8 mouse cellular contexts compared by ENCODE assay signal in genomic region chr19:5925311-5925855, GRCm38 (mm10). TPM values are rescaled to one million over a fixed set of nuclear protein-coding genes. Genes with fewer than 3 reads are reported as not detected.
DNase-seq lines count a peak whose midpoint lies in the region; ATAC-seq and TF ChIP-seq lines count a peak whose summit lies in the region.

No protein-coding gene starts in this region.

- peak overlapping the region; percentile 92 for H3K4me2 ChIP-seq in forebrain, embryonic 15.5 days (replicated peaks)
- peak overlapping the region; percentile 96 for H3K4me2 ChIP-seq in liver, embryonic 12.5 days

- peak overlapping the region; percentile 96 for H3K27ac ChIP-seq in gastrocnemius, adult 2 months
- H3K27ac ChIP-seq in forebrain, embryonic 15.5 days (replicated peaks), result peak overlapping the region; percentile 67; the same call in 1 of the 2 replicates
- H3K27ac ChIP-seq in liver, embryonic 12.5 days, result peak overlapping the region; percentile 22; the same call in 1 of the 2 replicates

- TF ChIP-seq CTCF in gastrocnemius, adult 2 months (IDR thresholded peaks at IDR 0.05), result no peak
- TF ChIP-seq CTCF in C2C12 (IDR thresholded peaks at IDR 0.05; ENCODE audit: control insufficient read depth, insufficient read depth, insufficient read length), result no peak

- H3ac ChIP-seq in C2C12 (ENCODE audit: control insufficient read depth, insufficient read length, low read depth), result peak overlapping the region; percentile 16

- H3K9me3 ChIP-seq in forebrain, embryonic 15.5 days, result no peaks in the 10 kb centered on the region
- no peaks in the 10 kb centered on the region for H3K9me3 ChIP-seq in liver, embryonic 12.5 days (replicated peaks)

- no peaks in the 10 kb centered on the region for H3K36me3 ChIP-seq in C2C12 (ENCODE audit: control insufficient read depth, insufficient read depth)
- no peaks in the 10 kb centered on the region for H3K36me3 ChIP-seq in forebrain, embryonic 15.5 days
- H3K36me3 ChIP-seq in liver, embryonic 12.5 days, result no peaks in the 10 kb centered on the region

- peaks cover 28% of the 10 kb centered on the region for H3K4me1 ChIP-seq in forebrain, embryonic 15.5 days
- peaks cover 75% of the 10 kb centered on the region for H3K4me1 ChIP-seq in liver, embryonic 12.5 days

- intact Hi-C loops in gastrocnemius, adult 2 months (cut with DNase I), result loop anchor here (2.0 kb wide), 1 partner anchor 15 kb away; no protein-coding TSS in a partner anchor

- H3K9ac ChIP-seq in forebrain, embryonic 15.5 days (replicated peaks), result peak overlapping the region; percentile 61
- no peak overlapping the region for H3K9ac ChIP-seq in liver, embryonic 12.5 days

- H3K79me3 ChIP-seq in C2C12 (ENCODE audit: low read depth), result no peaks in the 10 kb centered on the region

- no peak for ATAC-seq in forebrain, embryonic 15.5 days (replicated peaks)
- ATAC-seq in liver, embryonic 12.5 days, result no peak

- no peaks in the 10 kb centered on the region for H3K27me3 ChIP-seq in C2C12 (ENCODE audit: control insufficient read depth, insufficient read depth, insufficient read length)
- no peaks in the 10 kb centered on the region for H3K27me3 ChIP-seq in forebrain, embryonic 15.5 days
- peaks cover 35% of the 10 kb centered on the region for H3K27me3 ChIP-seq in liver, embryonic 12.5 days (replicated peaks)

- DNase-seq in gastrocnemius, adult 2 months, result peak; percentile 11
- no peak for DNase-seq in gastrocnemius, postnatal 10 days
- DNase-seq in thymus, postnatal 14 days, result no peak
- no peak for DNase-seq in thymus, postnatal 4 days
- no peak for DNase-seq in embryo, embryonic 10.5 days (ENCODE audit: low spot score)

- H3K4me3 ChIP-seq in gastrocnemius, adult 2 months, result peak overlapping the region; percentile 92
- H3K4me3 ChIP-seq in C2C12 (ENCODE audit: insufficient read depth, poor library complexity, severe bottlenecking), result peak overlapping the region; percentile 46
- H3K4me3 ChIP-seq in forebrain, embryonic 15.5 days, result peak overlapping the region; percentile 65
- H3K4me3 ChIP-seq in liver, embryonic 12.5 days, result peak overlapping the region; percentile 66; the same call in 1 of the 2 replicates

- H3K79me2 ChIP-seq in C2C12 (ENCODE audit: control insufficient read depth, insufficient read depth), result peaks cover 6% of the 10 kb centered on the region

- 27% methylated on average over 11 of the region's 11 CpGs for WGBS in forebrain, embryonic 15.5 days
- WGBS in liver, embryonic 12.5 days (ENCODE audit: insufficient replicate concordance), result 31% methylated on average over 11 of the region's 11 CpGs

TF ChIP-seq in C2C12, 6 proteins besides CTCF, POLR2A, EP300 and RAD21:
- no peak for TF ChIP-seq FOSL1 (IDR thresholded peaks at IDR 0.05; ENCODE audit: insufficient read depth, low read length, poor library complexity, severe bottlenecking)
- no peak for TF ChIP-seq USF1 (IDR thresholded peaks at IDR 0.05; ENCODE audit: low read depth)
- TF ChIP-seq MYOD1 (IDR thresholded peaks at IDR 0.05; ENCODE audit: control insufficient read depth, insufficient read length, low read depth), result no peak
- TF ChIP-seq MAX (IDR thresholded peaks at IDR 0.05), result no peak
- no peak for TF ChIP-seq CEBPB (IDR thresholded peaks at IDR 0.05; ENCODE audit: low read depth)
- no peak for TF ChIP-seq MYOG (IDR thresholded peaks at IDR 0.05; ENCODE audit: control insufficient read depth, extremely low read depth, insufficient read length)

RNA-seq across cellular contexts. Expression of gene Cdc42ep2, which starts 0.8 kb away (rescaled TPM):
- 10 to 100 TPM in 1 of 2 experiments, 1 to 10 TPM in 1; 8.2 to 14.3 TPM for total RNA-seq in gastrocnemius, adult 2 months (2021)
- 10 to 100 TPM; 16.6 to 20.9 TPM for total RNA-seq in gastrocnemius, postnatal 10 days (2021)
- polyA plus RNA-seq in C2C12 (2012; fragmentation: generic; extraction: Trizol), result 3.6 TPM
- 9.1 and 10.1 TPM in 2 replicates for polyA plus RNA-seq in forebrain, embryonic 15.5 days (2015; fragmentation: Nextera tagmentation; extraction: Ambion mirVana)
- 3.4 and 3.6 TPM in 2 replicates for polyA plus RNA-seq in liver, embryonic 12.5 days (2016; fragmentation: Nextera tagmentation; extraction: Ambion mirVana)

RNA-seq across cellular contexts. Expression of gene Dpf2, which starts 12.6 kb away (rescaled TPM):
- 10 to 100 TPM; 87.8 to 88.4 TPM for total RNA-seq in gastrocnemius, adult 2 months (2021)
- total RNA-seq in gastrocnemius, postnatal 10 days (2021), result 10 to 100 TPM; 86.8 to 90.9 TPM
- polyA plus RNA-seq in C2C12 (2012; fragmentation: generic; extraction: Trizol), result 69.3 TPM
- polyA plus RNA-seq in forebrain, embryonic 15.5 days (2015; fragmentation: Nextera tagmentation; extraction: Ambion mirVana), result 120 and 137 TPM in 2 replicates
- polyA plus RNA-seq in liver, embryonic 12.5 days (2016; fragmentation: Nextera tagmentation; extraction: Ambion mirVana), result 73.2 and 74.9 TPM in 2 replicates

RNA-seq across cellular contexts. Expression of gene Tigd3, which starts 31.4 kb away (rescaled TPM):
- under 1 TPM; 0.10 to 0.20 TPM for total RNA-seq in gastrocnemius, adult 2 months (2021)
- under 1 TPM; 0.82 to 0.95 TPM for total RNA-seq in gastrocnemius, postnatal 10 days (2021)
- polyA plus RNA-seq in C2C12 (2012; fragmentation: generic; extraction: Trizol), result 1.0 TPM
- 12.9 and 14.3 TPM in 2 replicates for polyA plus RNA-seq in forebrain, embryonic 15.5 days (2015; fragmentation: Nextera tagmentation; extraction: Ambion mirVana)
- 3.2 and 3.5 TPM in 2 replicates for polyA plus RNA-seq in liver, embryonic 12.5 days (2016; fragmentation: Nextera tagmentation; extraction: Ambion mirVana)

RNA-seq across cellular contexts. Expression of gene Pola2, which starts 38.6 kb away (rescaled TPM):
- 1 to 10 TPM; 8.9 to 9.2 TPM for total RNA-seq in gastrocnemius, adult 2 months (2021)
- total RNA-seq in gastrocnemius, postnatal 10 days (2021), result 10 to 100 TPM; 13.7 to 18.7 TPM
- 45.1 TPM for polyA plus RNA-seq in C2C12 (2012; fragmentation: generic; extraction: Trizol)
- polyA plus RNA-seq in forebrain, embryonic 15.5 days (2015; fragmentation: Nextera tagmentation; extraction: Ambion mirVana), result 35.5 and 36.2 TPM in 2 replicates
- 79.7 and 83.2 TPM in 2 replicates for polyA plus RNA-seq in liver, embryonic 12.5 days (2016; fragmentation: Nextera tagmentation; extraction: Ambion mirVana)

RNA-seq across cellular contexts. Expression of gene Slc25a45, which starts 47.8 kb away (rescaled TPM):
- under 1 TPM; 0.79 to 0.84 TPM for total RNA-seq in gastrocnemius, adult 2 months (2021)
- total RNA-seq in gastrocnemius, postnatal 10 days (2021), result 1 to 10 TPM; 2.6 to 3.5 TPM
- polyA plus RNA-seq in C2C12 (2012; fragmentation: generic; extraction: Trizol), result 5.5 TPM
- 1.2 and 1.7 TPM in 2 replicates for polyA plus RNA-seq in forebrain, embryonic 15.5 days (2015; fragmentation: Nextera tagmentation; extraction: Ambion mirVana)
- 7.5 and 7.7 TPM in 2 replicates for polyA plus RNA-seq in liver, embryonic 12.5 days (2016; fragmentation: Nextera tagmentation; extraction: Ambion mirVana)

Comparison
In these comparisons a context has a peak if more than half of its experiments do, and no peak if none do; other contexts are left out.
1. H3K27ac ChIP-seq: peak in every context shown above with its lines; median percentile 96 in gastrocnemius, adult 2 months; 67 in forebrain, embryonic 15.5 days; 22 in liver, embryonic 12.5 days.